Mouse (Mus musculus) spleen, adult 18-20 months (tissue): ENCODE results near the gene Ubap1.

Experiments
- DNase-seq, 2 experiments: peaks; one replicate each; pipeline ENCODE4 v3.0.0; 2022; ENCODE audit warnings: mixed read lengths in 2 of 2

Gene Ubap1

DNA sequence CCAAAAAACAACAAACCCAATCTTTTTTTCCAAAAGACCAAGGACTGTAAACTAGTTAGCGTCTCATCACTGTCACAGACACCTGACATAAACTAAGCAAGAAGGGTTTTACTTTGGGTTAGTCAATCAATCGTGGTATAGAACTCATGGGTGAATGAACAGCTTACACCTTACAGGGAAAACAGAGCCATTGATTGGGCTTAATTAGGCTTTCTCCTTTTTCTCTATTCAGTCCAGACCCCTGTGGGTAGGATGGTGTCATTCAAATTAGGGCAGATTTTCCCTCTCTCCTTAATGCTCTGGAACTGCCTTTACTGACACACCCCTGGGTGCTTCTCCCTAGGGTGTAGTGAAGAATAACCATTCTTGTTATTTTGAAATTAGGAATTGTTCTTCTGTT is 8.4 kb downstream of the Ubap1 start:
- no peak for DNase-seq

DNA sequence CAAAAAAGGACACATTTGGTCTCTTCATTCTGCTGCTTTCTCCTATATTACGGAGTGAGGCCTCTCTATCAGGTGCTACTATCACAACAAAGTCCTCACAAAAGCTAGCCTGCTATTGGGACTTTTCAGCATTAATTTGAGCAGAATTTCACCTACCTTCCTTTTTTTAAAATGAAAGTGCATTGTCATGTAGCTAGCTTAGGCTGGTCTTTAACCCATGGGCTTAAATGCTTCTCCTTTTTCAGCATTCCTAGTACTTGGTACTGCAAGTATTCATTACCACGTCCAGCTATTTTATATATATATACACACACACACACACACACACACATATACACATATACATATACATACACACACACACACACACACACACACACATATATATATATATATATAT is 9.9 kb downstream of the Ubap1 start:
- no peak for DNase-seq

DNA sequence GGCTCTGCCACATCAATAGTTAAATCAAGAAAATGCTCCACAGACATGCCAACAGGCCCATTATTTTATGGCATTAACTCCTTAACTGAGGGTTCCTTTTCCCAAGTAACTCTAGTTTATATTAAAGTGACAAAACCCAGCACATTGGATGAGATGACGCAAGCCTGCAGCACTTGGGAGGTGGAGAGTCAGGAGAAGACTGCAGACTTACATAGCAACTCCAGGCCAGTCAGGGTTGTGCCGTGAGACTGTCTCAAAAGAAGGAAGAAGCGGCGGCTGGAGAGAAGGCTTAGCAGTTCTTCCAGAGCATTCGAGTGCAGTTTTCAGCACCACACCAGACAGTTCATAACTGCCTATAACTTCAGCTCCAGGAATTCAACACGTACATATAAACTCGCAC is 10.6 kb downstream of the Ubap1 start:
- DNase-seq = no peak

DNA sequence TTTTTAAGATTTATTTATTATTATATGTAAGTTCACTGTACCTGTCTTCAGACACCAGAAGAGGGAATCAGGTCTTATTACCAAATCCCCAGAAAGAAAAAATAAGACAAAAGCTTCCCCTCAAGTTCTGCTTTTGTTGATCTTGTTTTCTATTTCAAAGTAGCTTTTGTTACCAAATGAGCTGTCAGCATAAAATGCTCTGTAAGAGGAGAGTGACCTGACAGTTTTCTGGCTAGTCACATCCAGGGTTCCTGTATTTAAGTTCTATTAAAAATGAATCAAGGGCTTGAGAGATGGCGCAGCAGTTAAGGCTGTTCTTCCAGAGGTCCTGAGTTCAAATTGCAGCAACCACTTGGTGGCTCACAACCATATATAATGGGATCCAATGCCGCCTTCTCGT is 12.3 kb downstream of the Ubap1 start:
- no peak for DNase-seq

DNA sequence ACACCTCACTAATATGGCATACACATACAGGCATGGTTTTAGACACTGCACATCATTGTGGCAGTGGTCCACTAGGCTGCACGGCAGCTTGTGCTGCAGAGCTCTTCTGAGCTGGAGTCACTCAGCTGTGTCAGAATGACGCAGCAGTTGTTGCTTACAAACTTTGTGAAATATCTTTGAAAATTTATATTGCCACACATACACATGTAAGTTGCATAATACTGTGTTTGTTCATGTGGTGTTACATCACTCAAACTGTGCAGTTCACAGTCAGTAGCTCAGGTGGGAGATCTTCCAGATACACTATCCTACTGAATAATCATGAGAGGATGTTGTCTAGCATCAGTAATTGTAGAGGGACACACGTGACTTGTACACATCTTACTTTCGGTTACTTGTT is 19.4 kb downstream of the Ubap1 start:
- DNase-seq = no peak

DNA sequence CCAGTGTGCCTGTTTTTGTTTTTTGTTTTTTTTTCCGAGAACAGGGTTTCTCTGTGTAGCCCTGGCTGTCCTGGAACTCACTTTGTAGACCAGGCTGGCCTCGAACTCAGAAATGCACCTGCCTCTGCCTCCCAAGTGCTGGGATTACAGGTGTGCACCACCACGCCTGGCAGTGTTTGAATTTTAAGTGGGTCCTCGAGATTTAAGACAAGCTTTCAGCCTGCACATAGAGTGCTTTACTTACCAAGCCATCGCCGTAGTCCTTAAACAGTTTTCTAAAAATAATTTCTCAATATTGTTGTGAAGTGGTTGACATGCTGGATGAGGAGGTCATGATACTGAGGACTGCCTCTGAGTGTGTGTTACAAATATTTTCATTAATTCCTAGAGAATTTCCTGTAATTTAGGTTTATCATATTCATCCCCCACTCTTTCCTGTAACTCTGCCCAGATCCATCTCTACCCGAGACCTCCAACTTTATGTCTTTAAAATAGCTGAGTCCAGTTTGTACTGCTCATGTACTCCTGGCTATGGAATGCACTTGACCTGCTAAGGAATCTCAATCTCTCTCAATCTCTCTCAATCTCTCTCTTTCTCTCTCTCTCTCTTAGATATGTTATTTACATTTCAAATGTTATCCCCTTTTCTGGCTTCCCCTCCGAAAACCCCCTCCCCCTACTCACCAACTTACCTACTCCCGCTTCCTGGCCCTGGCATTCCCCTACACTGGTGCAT is 21.1 kb downstream of the Ubap1 start:
- DNase-seq = no peak

- DNase-seq = no peak
These were observed 28.8 kb downstream of the Ubap1 start for GRCm38 (mm10) chr4:41377567-41377966.

DNA sequence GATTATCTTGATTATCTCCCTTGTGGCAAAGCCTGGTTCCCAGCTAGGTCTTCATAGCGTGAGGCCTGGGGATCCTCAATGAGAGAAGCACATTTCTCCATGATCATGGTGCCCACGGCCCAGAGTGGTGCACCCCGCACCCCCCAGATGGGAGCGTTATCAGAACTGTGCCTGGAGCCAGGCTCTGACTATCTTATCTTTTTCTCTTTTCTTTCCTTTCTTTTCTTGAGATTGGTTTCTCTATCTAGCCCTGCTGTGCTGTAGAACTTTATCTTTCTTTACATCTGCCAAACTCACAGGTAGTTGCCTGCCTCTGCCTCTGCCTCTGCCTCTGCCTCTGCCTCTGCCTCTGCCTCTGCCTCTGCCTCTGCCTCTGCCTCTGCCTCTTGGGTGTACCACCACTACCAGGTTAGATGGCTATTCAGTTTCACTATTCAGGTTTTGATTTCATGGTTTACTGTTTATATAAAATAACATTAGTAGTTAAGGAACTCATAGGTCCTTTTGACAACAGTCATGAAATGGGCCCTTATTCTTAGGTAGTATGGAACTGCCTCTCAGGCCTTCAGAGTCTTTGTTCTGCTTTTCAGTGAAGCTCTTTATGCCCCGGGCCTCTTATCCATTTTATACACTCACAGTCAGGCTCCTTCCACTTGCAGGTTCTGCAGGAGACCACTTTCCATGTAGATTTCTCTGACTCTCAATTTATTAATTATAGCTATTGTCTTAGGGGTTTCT is 32.6 kb downstream of the Ubap1 start:
- no peak for DNase-seq

GRCm38 (mm10) chr4:41386412-41386975 is 37.7 kb downstream of the Ubap1 start:
- no peak for DNase-seq

- no peak for DNase-seq
These were observed 39.1 kb downstream of the Ubap1 start for GRCm38 (mm10) chr4:41387755-41388469.

GRCm38 (mm10) chr4:41388616-41389015 is 39.8 kb downstream of the Ubap1 start:
- no peak for DNase-seq

DNA sequence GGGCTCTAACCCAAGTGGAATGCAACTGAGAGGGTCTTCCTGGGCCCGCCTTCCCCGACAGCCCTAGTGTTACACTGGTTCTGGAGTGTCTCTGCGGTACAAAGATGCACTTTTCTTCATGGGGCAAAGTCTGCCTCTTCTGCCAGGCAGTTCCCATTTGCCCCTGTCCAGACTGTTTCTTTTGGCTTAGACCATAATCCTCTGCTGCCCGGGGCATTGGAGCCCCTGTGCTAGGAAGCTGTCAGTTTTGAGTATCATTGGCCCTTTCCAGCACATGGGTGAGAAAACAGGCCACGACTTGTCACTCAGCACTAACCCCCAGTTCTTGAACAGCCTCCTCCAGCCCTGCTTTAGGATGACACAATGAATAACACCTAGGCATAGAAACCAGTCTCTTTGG is 40.4 kb downstream of the Ubap1 start:
- no peak for DNase-seq

DNA sequence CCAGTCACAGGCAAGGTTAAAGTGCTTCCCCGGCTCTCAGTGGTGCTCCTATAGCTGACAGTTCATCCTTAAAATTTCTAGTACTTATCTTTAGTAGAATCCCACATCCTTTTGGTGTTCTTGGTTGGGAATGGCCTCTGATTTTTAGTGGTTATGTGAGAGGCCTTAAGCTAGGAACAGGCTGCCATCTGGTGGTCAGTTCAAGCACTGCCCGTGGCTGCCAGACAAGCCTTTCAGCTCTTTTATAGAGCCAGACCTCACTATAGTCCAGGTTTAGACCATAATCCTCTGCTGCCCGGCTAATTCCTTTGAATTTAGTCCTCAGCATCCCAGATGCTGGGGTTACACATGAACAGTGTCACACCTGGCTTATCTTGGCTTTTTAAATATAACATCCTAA is 41.3 kb downstream of the Ubap1 start:
- DNase-seq = peak; percentile 50 to 76

DNA sequence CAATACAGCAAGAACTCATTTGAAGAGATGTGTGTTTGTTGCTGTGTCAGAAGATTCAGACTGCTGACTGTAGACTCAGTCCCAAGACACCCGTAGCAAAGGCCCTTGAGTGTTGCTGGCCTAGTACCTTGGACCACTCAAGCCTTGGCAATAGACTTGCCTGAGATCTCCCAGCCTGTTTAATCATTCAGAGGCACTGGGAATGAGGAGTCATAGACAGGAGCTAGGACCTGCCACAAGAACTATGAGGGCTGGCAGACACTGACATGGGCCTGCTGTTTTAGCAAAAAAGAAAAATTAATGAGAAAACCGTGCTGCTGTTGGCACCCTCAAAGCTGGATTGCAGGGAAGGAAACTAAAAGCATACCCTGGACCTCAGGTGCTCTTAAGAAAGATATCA is 42.2 kb downstream of the Ubap1 start:
- DNase-seq = no peak

DNA sequence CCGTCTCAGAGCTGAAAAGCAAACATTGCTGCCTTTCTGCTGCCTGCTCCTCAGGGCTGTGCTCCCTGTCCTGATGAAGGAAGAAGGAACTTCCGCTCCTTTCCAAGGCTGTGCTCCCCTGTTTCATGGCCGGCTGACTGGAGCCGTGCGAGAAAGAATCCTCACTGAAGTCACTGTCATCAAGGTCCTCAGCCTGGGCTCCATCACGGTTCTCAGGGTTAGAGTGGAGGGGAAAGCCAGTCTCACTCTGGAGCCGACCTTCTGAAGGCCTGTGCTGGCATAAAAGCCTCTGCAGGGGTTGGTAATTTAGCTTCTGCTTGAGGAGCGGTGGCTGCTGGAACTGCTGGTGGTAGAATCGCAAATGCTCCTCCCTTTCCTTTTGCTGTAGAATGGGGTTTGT is 45.9 kb downstream of the Ubap1 start:
- DNase-seq = no peak

- DNase-seq = no peak
These were observed 49.6 kb downstream of the Ubap1 start for GRCm38 (mm10) chr4:41398353-41398752.

GRCm38 (mm10) chr4:41399904-41400303 is 51.1 kb downstream of the Ubap1 start:
- DNase-seq = no peak

- DNase-seq = no peak
These were observed 52.4 kb downstream of the Ubap1 start for GRCm38 (mm10) chr4:41401167-41401566.

DNA sequence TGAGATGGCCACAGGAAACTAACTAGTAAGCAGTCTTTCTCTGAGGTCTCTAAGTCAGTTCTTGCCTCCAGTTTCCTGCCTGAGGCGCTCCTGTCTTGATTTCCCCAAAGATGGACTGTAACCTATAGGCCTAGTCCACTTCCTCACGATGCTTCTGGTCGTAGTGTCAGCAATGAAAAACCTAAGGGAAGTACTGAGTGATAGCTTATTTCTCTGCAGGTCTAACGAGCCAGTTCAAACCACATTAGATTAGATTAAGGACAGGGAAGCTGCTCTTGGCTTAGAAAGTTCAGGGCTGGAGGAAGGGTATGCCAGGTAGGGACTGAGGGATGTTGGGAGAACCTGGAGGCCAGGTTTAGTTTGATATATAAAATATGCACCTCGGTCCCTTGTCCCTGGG is 52.8 kb downstream of the Ubap1 start:
- DNase-seq = no peak

- DNase-seq = no peak
These were observed 57.8 kb downstream of the Ubap1 start for GRCm38 (mm10) chr4:41406597-41406996.

DNA sequence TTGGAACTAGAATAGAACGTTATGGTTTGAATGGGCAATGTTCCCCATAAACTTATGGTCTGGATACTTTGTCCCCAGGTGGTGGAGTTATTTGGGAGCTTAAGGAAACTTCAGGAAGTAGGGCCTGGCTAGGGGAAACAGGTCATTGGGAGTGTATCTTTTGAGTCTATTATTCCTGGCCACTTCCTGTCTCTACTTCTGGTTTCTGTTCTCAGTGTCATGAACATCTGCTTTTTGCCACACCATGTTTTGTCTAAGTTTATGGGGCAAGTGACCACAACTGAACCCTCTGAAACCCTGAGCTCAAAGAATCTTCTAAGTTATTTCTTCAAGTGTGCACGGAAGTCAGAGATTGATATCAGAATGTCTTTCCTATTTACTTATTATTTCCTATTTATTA is 58.6 kb downstream of the Ubap1 start:
- DNase-seq = no peak

DNA sequence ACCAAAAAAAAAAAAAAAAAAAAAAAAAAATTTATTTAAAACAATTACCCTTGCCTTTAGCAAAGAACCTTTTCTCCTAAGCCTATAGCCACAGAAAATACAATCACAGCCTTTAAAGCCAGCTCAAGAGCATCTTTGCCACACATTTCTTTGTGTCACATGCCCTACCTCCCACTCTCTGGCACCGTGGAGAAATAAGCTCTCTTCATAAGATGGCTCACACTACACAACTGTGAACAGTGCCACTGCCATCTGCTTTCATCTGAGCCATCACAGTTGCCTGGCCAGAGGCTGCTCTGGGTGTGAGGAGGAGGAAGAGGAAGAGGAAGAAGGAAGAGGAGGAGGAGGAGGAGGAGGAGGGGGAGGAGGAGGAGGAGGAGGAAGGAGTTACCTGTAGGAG is 60.5 kb downstream of the Ubap1 start:
- DNase-seq = no peak

DNA sequence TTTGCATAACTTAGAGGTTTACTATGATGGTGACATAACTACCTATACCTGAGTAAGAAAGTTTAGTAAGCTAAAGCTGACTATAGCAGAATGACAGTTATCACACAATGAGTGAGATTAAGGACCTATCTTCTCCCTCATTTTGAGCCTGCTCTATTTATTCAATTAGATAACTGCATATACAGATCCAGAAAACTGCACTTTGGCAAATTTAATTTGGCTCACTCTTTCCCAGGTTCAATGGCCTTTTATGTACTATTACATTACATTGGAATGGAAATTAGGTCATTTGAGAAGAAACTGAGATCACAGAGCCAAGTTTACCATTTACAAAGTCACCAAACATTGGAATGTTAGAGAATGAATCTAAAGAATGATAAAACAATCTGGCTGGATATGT is 68.2 kb downstream of the Ubap1 start:
- no peak for DNase-seq

DNA sequence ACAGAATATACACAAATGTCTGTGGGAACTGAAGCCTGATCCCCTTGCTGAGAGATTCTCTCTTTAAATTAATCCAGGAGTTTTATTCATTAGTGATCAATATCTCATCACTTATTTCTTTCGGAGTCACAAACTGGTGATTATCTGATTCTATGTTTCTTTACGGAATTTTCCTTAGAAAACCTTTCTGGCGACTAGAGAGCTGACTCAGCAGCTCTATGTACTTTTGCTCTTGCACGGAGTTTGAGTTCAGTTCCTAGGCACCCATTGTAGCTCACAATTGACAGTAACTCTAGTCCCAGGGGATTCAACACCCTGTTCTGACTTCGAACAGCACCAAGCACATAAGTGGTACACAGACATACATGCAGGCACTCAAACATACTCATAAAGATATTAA is 90.1 kb downstream of the Ubap1 start:
- no peak for DNase-seq
